Mouse (Mus musculus): ENCODE data around the gene Olfr545. TPM values are rescaled to one million over a fixed set of nuclear protein-coding genes. Genes with fewer than 3 reads are reported as not detected.

Olfr545 gene
- not detected in 2 replicates for polyA plus RNA-seq (2021; fragmentation: Nextera tagmentation)
- long read RNA-seq, experiment 1: 0 reads
- long read RNA-seq, experiment 2: 0 reads

DNA sequence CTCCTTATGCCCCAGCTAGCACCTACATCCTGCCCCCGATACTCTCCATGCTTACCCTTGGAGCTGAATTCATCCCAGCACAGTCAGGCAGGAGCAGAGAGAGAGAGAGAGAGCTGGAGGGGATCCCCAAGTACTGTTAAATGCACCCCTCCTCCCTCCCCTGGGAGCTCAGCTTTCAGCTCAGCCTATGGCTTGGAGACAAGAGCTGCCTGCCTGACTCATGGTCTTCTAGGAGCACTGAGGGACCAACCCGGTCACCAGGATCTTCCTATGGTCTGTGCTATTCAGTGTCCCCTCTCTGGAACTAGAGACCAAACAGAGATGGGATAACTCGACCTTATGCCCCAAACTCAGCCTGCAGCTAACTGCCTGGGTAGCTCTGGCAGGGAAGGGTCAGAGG, at the start of gene Olfr545:
Gene Olfr545, minus strand, starts transcription at position 101 of the 400 bp plus-strand sequence.

DNA sequence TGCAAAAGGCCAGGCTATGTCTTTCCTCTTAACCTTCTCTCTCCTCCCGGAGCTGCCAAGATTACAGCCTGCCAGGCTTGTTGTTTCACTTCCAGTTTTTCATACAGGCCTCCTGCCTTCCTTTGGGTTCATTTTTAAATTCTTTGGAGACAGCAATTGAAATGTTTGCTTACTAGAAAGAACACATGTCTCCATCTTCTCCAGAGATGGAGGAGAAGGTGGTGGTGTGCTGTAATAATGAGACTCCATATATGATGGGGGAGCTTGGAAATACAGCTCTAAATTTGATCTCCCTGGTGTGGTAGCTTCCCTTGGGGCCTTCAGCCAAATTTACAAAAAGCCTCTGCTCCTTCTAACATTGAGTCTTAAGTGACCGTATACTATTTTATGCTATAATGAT, 41.2 kb upstream of the Olfr545 start, which contains the start of gene Olfr548-ps1:
Gene Olfr548-ps1, plus strand, starts transcription at position 301 of the 400 bp plus-strand sequence.

DNA sequence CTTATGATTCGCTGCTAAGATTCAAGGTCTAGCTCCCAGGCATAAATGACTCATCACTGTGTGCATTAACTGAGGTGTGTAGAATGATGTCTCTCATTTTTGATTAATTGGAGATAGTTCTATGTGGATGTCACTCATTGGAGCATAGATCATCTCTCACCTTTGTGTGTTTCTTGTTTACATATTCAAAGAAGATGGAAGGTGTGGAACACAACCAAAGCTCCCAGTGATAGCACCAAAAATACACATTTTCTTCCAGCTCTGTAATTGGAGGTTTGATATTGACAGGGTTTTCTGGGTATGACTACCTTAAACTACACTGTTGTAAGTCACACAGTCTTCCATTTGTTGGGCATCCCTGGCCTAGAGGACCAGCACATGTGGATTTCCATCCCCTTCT, 35.1 kb upstream of the Olfr545 start, which contains the start of gene Olfr547:
Gene Olfr547, plus strand, starts transcription at position 301 of the 400 bp plus-strand sequence.

DNA sequence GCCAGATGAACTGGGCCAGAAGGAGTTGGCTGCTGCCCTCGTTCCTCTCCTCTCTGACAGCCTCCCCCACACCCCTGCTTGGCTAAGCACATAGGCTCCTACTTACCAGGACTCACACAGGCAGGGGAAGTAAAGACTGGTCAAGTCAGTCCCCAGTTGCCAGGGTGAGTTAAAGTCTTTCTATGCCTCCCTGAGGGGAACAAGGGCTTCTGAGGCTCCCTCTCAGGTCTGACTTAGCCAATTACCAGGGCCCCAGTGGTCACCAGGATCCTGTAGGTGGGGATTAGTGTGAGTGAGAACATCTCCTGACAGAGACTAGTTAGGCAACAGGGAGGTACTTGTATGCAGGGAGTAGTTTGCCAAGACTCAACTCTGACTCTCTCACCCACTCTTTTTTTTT, 11.2 kb downstream of the Olfr545 start, which contains the start of gene Olfr544:
Gene Olfr544, minus strand, starts transcription at position 153 of the 400 bp plus-strand sequence.

DNA sequence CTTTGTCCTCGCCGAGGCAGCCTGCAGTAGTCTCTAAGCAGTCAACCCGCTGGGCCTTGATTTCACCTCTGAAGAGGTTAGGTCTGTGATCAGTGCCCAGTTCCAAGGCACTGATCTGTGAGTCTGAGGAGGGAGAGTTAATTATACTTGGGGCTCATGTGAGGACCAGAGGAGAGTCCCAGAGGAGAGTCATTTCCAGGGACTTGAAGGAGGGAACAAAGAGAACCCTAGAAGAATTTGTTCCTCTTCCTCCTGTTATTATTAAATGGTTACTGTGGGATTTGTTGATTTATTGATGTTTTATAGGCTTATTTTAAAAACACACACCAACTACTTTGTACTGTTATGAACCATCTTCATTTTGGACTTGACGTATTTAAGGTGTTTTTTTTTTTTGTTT, 17.8 kb downstream of the Olfr545 start, which contains the start of gene Olfr543:
Gene Olfr543, minus strand, starts transcription at position 101 of the 400 bp plus-strand sequence.

DNA sequence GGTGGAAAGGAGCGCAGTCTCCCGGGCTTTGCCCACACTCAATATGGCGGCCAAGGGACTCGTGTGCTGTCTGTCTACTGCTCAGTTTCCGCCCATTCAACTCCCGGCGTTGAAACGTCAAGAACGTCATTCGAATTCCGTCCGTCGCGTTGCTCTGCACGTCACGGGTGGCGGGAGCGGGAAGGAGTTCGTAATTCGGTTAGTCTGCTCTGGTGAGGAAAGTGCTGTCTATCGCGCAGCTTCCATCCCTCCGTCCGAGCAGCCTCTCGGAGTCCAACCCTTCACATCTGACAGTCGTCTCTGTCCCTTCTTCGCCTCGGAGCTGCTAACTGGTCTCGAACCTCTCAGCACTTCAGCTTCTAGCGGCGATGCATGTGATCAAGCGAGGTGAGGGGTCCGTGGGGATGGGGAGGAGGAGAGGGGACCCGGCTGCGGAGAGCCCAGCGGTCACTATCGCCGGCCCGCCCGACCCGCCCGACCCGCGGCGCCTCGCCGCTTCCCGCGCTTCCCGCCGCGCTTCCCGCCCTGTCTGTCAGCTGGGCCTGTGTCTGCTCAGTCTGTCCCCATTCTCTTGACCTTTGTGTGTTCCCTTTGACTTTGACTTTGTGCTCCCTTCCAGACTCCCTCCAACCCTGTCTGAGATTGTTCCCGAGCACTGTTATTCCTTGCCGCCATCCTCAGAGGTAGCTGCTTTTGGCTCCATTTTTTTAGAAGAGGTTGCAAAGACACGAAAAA, 57.5 kb downstream of the Olfr545 start, which contains the start of gene Rrm1:
Gene Rrm1, plus strand, starts transcription at position 39 of the 735 bp plus-strand sequence.

Other genes with a start within 250 kb of the Olfr545 start
- gene Rhog, start 243.5 kb downstream of the Olfr545 start, polyA plus RNA-seq (2021; fragmentation: Nextera tagmentation): 33.4 and 47.7 TPM in 2 replicates
- gene Stim1, start 231.8 kb downstream of the Olfr545 start, polyA plus RNA-seq (2021; fragmentation: Nextera tagmentation): 20.4 TPM in 2 replicates
- gene Rrm1, start 57.9 kb downstream of the Olfr545 start, polyA plus RNA-seq (2021; fragmentation: Nextera tagmentation): 8.8 and 8.9 TPM in 2 replicates
- gene Olfr543, start 17.9 kb downstream of the Olfr545 start, polyA plus RNA-seq (2021; fragmentation: Nextera tagmentation): not detected in 2 replicates
- gene Olfr544, start 11.3 kb downstream of the Olfr545 start, polyA plus RNA-seq (2021; fragmentation: Nextera tagmentation): not detected in 2 replicates
- gene Olfr547, start 35.2 kb upstream of the Olfr545 start, polyA plus RNA-seq (2021; fragmentation: Nextera tagmentation): not detected in 2 replicates
- not detected in 2 replicates for gene Olfr548-ps1, start 41.3 kb upstream of the Olfr545 start, polyA plus RNA-seq (2021; fragmentation: Nextera tagmentation)
- gene Olfr549, start 50.3 kb upstream of the Olfr545 start, polyA plus RNA-seq (2021; fragmentation: Nextera tagmentation): not detected in 2 replicates
- 0.54 and 0.67 TPM in 2 replicates for gene Trim21, start 65.9 kb upstream of the Olfr545 start, polyA plus RNA-seq (2021; fragmentation: Nextera tagmentation)
- gene Olfr550, start 71.9 kb upstream of the Olfr545 start, polyA plus RNA-seq (2021; fragmentation: Nextera tagmentation): 1.9 and 2.1 TPM in 2 replicates
- not detected in 2 replicates for gene Olfr551, start 92.3 kb upstream of the Olfr545 start, polyA plus RNA-seq (2021; fragmentation: Nextera tagmentation)
- gene Olfr552, start 98.2 kb upstream of the Olfr545 start, polyA plus RNA-seq (2021; fragmentation: Nextera tagmentation): not detected in 2 replicates
- gene Olfr553, start 118.6 kb upstream of the Olfr545 start, polyA plus RNA-seq (2021; fragmentation: Nextera tagmentation): not detected in 2 replicates
- not detected in 2 replicates for gene Olfr554, start 138.9 kb upstream of the Olfr545 start, polyA plus RNA-seq (2021; fragmentation: Nextera tagmentation)
- gene Olfr555, start 159.2 kb upstream of the Olfr545 start, polyA plus RNA-seq (2021; fragmentation: Nextera tagmentation): not detected in 2 replicates
- gene Olfr556, start 165.3 kb upstream of the Olfr545 start, polyA plus RNA-seq (2021; fragmentation: Nextera tagmentation): not detected in 2 replicates
- 2.1 and 2.6 TPM in 2 replicates for gene Trim68, start 187.8 kb upstream of the Olfr545 start, polyA plus RNA-seq (2021; fragmentation: Nextera tagmentation)
- not detected in 2 replicates for gene Olfr557, start 196.3 kb upstream of the Olfr545 start, polyA plus RNA-seq (2021; fragmentation: Nextera tagmentation)
- gene Olfr558, start 202.6 kb upstream of the Olfr545 start, polyA plus RNA-seq (2021; fragmentation: Nextera tagmentation): 0.10 and 0.13 TPM in 2 replicates
- gene Olfr33, start 219.5 kb upstream of the Olfr545 start, polyA plus RNA-seq (2021; fragmentation: Nextera tagmentation): not detected in 2 replicates
- gene Olfr559, start 227.9 kb upstream of the Olfr545 start, polyA plus RNA-seq (2021; fragmentation: Nextera tagmentation): not detected in 2 replicates